Mouse (Mus musculus) bone marrow macrophage, adult 2 months (primary cell): ENCODE results near the gene Olfr418.
"Not testable (repeated sequence)": the region's sequence is repeated elsewhere in the genome, so short reads cannot be mapped to it uniquely, and the experiment has no call there.

ENCODE experiments used
- CTCF ChIP-seq: IDR thresholded peaks from 2 replicates; pipeline ENCODE4 v1.5.1; 2012; ENCODE audit warnings: low read depth, mild to moderate bottlenecking, low read length, moderate library complexity
- POLR2A ChIP-seq: IDR thresholded peaks from 2 replicates; pipeline ENCODE4 v1.6.1; 2012; ENCODE audit warnings: mild to moderate bottlenecking, low read depth, low read length, borderline replicate concordance

GRCm38 (mm10) chr1:173237004-173237403, 28.8 kb upstream of the Olfr418 start:
- TF ChIP-seq CTCF, POLR2A: not testable (repeated sequence)
